Mouse (Mus musculus) kidney, postnatal 14 days (tissue): ENCODE measurements at regions not wholly inside any gene's neighbourhood (a gene's known extent, or its start where the extent isn't known, plus 50 kb on each side); places are given as distances from the start of the nearest gene placed in this dataset.
A peak's percentile ranks its signal among the peaks of the same experiment; 100 is the strongest.
"Not testable (repeated sequence)": the region's sequence is repeated elsewhere in the genome, so short reads cannot be mapped to it uniquely, and the experiment has no call there.

Experiments
- DNase-seq: peaks from one replicate; pipeline ENCODE4 v3.0.0; 2022; ENCODE audit warnings: mixed read lengths

GRCm38 (mm10) chr15:53984006-53984405, 99.3 kb downstream of the Gm7489 start:
- not testable (repeated sequence) for DNase-seq

- DNase-seq = no peak
Measured at GRCm38 (mm10) chr15:53989888-53990287, 105.2 kb downstream of the Gm7489 start.

- DNase-seq = no peak
Measured at GRCm38 (mm10) chr15:53995199-53995868, 110.6 kb downstream of the Gm7489 start.

- DNase-seq = no peak
Measured at GRCm38 (mm10) chr15:53998600-53999290, 114.0 kb downstream of the Gm7489 start.

GRCm38 (mm10) chr15:54033756-54034155, 149.1 kb downstream of the Gm7489 start:
- DNase-seq = no peak

- no peak for DNase-seq
Measured at GRCm38 (mm10) chr15:54050711-54051110, 166.0 kb downstream of the Gm7489 start.

- DNase-seq = peak; percentile 63
Measured at GRCm38 (mm10) chr15:54070005-54070634, 185.4 kb downstream of the Gm7489 start.

- no peak for DNase-seq
Measured at GRCm38 (mm10) chr15:54071732-54072131, 187.0 kb downstream of the Gm7489 start.

GRCm38 (mm10) chr15:54091301-54091700, 206.6 kb downstream of the Gm7489 start:
- no peak for DNase-seq

GRCm38 (mm10) chr15:54092386-54092785, 207.7 kb downstream of the Gm7489 start:
- DNase-seq = no peak

- DNase-seq = no peak
Measured at GRCm38 (mm10) chr15:54097498-54097897, 212.8 kb downstream of the Gm7489 start.

- no peak for DNase-seq
Measured at GRCm38 (mm10) chr15:54112406-54112805, 227.7 kb downstream of the Gm7489 start.

- no peak for DNase-seq
Measured at GRCm38 (mm10) chr15:54114096-54114512, 229.4 kb downstream of the Gm7489 start.

- DNase-seq = no peak
Measured at GRCm38 (mm10) chr15:54117967-54118538, 233.3 kb downstream of the Gm7489 start.

- DNase-seq = no peak
Measured at GRCm38 (mm10) chr15:54120456-54120855, 235.8 kb downstream of the Gm7489 start.

GRCm38 (mm10) chr15:54164350-54164749, 279.6 kb downstream of the Gm7489 start:
- DNase-seq = peak; percentile 41

GRCm38 (mm10) chr15:54167842-54168361, 283.2 kb downstream of the Gm7489 start:
- DNase-seq = no peak

GRCm38 (mm10) chr15:54177221-54177620, 292.5 kb downstream of the Gm7489 start:
- DNase-seq = no peak

GRCm38 (mm10) chr15:54177791-54178190, 293.1 kb downstream of the Gm7489 start:
- no peak for DNase-seq
